Mouse (Mus musculus) neural tube, embryonic 11.5 days (tissue): ENCODE data around the gene Ripor2. TPM values are rescaled to one million over a fixed set of nuclear protein-coding genes. Genes with fewer than 3 reads are reported as not detected.
A peak's percentile ranks its signal among the peaks of the same experiment; 100 is the strongest.

ENCODE experiments used
- ATAC-seq: fragments of 200-750 bp; cut with Nextera tagmentation; 2 replicates; pipeline ENCODE4 v1.8.0; 2017; ENCODE audit warnings: moderate number of reproducible peaks, mild to moderate bottlenecking, moderate TSS enrichment, moderate library complexity; ENCODE audit not compliant: insufficient read depth, low FRiP score, low TSS enrichment
- DNase-seq: peaks from one replicate; pipeline ENCODE4 v3.0.0-alpha.2; 2015; ENCODE audit warnings: low spot score
- H3K27ac ChIP-seq: fragments of 300-500 bp; sonication (generic); 2 replicates; pipeline ENCODE4 v1.5.1; 2014; ENCODE audit warnings: low read depth, mild to moderate bottlenecking, low read length
- H3K27me3 ChIP-seq: fragments of 300-500 bp; sonication (generic); 2 replicates; pipeline ENCODE4 v1.6.1; 2014; ENCODE audit warnings: mild to moderate bottlenecking, low read length, mixed read lengths; ENCODE audit not compliant: control insufficient read depth, insufficient read depth
- H3K36me3 ChIP-seq: fragments of 300-500 bp; sonication (generic); 2 replicates; pipeline ENCODE4 v1.6.1; 2014; ENCODE audit warnings: mild to moderate bottlenecking, low read length, moderate library complexity, mixed read lengths; ENCODE audit not compliant: control insufficient read depth, insufficient read depth
- H3K4me1 ChIP-seq: fragments of 300-500 bp; sonication (generic); 2 replicates; pipeline ENCODE4 v1.6.1; 2014; ENCODE audit warnings: low read length, mixed read lengths; ENCODE audit not compliant: control insufficient read depth, insufficient read depth
- H3K4me2 ChIP-seq: fragments of 300-500 bp; sonication (generic); 2 replicates; pipeline ENCODE4 v1.6.1; 2014; ENCODE audit warnings: low read depth, mild to moderate bottlenecking, moderate library complexity
- H3K4me3 ChIP-seq: fragments of 300-500 bp; sonication (generic); 2 replicates; pipeline ENCODE4 v1.5.1; 2014; ENCODE audit warnings: low read depth, low read length
- H3K9ac ChIP-seq: fragments of 300-500 bp; sonication (generic); 2 replicates; pipeline ENCODE4 v1.6.1; 2014; ENCODE audit warnings: mild to moderate bottlenecking, low read length
- H3K9me3 ChIP-seq: fragments of 300-500 bp; sonication (generic); 2 replicates; pipeline ENCODE4 v1.6.1; 2016; ENCODE audit warnings: low read length; ENCODE audit not compliant: control insufficient read depth
- WGBS: fragments of 180-500 bp; shearing (Covaris S2); extraction: QIAGEN DNeasy Blood & Tissue Kit; methylation state at CpG from one replicate; pipeline ENCODE4 v1.1.7; 2014; 5-methylcytosine and 5-hydroxymethylcytosine counted together
- polyA plus RNA-seq: library from polyadenylated mRNA; unstranded; fragments of >200 nt; fragmentation: Nextera tagmentation; extraction: Ambion mirVana; gene quantifications from 2 replicates; pipeline ENCODE4 v1.2.1, GENCODE M21; 2014

Gene Ripor2
- polyA plus RNA-seq, 1 experiment from 2014 or later, result 6.2 TPM

DNA sequence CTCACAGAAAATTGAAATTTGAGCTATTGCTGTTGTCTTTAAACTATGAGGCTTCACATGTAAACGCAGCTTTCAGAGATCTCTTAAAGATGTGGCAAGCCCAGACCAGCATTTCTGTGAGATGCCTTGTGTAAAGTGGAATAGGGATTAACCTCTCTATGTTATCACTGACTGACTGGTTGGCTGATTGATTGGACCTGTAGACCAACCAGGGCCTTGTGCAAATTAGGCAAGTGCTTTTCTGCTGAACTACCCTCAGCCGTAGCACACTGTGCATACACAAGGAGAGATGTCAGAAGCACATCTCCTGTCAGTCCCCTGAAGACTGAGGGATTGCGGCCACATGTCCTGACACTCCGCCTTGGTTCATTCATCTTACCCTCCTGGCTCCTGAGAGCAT lies 29.9 kb upstream of the Ripor2 start:
- DNase-seq (no peak), ATAC-seq (no peak)
- Histone ChIP-seq H3K36me3 (no peaks in the 10 kb centered on the region), H3K27me3 (no peaks in the 10 kb centered on the region), H3K27ac (no peak overlapping the region), H3K9me3 (no peaks in the 10 kb centered on the region), H3K4me2 (no peak overlapping the region), H3K4me1 (no peaks in the 10 kb centered on the region), H3K4me3 (no peak overlapping the region), H3K9ac (no peak overlapping the region)
- WGBS, result 64% methylated on average over 4 of the region's 4 CpGs

DNA sequence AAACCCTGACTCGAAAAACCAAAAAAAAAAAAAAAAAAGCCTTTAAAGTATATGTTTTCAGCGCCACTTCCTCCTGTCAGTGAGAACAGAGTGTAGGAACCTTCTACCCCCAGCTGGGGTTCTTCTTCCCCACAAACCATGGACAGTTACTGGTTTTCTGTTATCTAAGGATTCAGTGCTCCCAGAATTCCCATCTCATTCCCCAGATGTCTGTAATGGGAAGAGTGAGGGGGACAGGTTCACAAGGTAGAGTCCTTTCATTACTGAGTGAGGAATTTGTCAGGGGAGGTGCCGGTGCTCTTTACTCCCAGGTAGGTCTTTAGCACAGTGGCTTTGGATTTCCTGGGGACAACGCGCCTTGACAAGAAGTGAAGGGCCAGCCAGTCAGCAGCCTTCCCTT lies 20.6 kb upstream of the Ripor2 start:
- H3K4me2 ChIP-seq, result no peak overlapping the region
- no peaks in the 10 kb centered on the region for H3K4me1 ChIP-seq
- no peaks in the 10 kb centered on the region for H3K27me3 ChIP-seq
- DNase-seq (no peak), ATAC-seq (no peak)
- H3K9me3 ChIP-seq, result no peaks in the 10 kb centered on the region
- no peak overlapping the region for H3K27ac ChIP-seq
- H3K4me3 ChIP-seq, result no peak overlapping the region
- H3K9ac ChIP-seq, result no peak overlapping the region
- 87% methylated on average over 5 of the region's 5 CpGs for WGBS
- H3K36me3 ChIP-seq, result no peaks in the 10 kb centered on the region

DNA sequence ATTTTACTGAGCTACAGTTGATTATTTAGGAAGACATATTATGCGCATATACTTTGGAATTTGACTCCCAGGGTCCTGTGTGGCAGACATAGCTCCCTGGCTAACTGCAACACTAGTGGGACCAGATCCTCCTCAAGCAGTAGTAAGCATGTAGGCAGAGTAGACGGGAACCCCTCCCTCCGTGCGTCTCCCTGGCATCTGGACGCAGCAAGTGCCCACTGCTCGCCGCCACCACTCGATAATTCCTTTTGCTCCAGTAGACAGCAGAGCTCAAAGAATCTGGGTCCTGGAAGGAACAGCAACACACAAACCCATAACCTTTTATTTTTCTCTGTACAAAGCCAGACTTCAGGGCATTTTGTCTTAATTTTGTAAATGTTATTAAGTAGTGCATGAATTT lies 17.3 kb upstream of the Ripor2 start:
- ATAC-seq (no peak), DNase-seq (no peak)
- Histone ChIP-seq H3K27me3 (no peaks in the 10 kb centered on the region), H3K4me2 (no peak overlapping the region), H3K4me1 (no peaks in the 10 kb centered on the region), H3K9ac (no peak overlapping the region), H3K4me3 (no peak overlapping the region), H3K36me3 (no peaks in the 10 kb centered on the region), H3K9me3 (no peaks in the 10 kb centered on the region), H3K27ac (no peak overlapping the region)
- 88% methylated on average over 8 of the region's 8 CpGs for WGBS

DNA sequence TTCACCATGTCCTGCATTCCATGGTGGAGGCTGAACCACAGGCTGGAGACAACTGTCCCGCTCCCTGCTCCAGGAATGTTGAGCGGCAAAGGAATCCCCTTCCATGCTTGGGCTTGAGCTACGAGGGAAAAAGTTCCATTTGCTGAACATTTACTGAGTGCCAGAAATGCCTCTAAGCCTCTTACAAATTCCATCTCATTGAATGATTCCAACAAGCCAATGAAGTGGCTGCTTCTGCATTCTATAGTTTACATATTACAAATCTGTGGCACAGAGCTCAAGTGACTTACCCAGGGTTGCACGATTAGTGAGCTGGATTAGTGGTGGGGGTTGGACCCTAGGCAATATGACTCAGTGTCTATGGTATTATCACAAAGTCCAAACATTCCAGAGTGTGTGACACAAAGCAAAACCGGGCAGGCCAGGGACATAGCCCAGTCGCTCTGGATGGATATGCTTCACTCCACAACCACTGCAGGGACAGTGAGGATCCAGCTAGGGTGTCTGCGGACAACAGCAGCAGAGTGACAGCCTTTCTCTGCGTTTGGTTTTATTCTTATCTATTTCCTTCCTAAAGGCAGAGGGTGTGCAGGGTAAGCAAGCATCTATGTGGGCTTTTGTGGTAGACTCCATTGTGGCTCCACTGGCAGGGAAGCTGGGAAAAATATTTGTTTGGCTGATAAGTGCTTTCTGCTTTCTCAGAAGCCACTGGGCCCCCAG lies 16.6 kb upstream of the Ripor2 start:
- no peak for ATAC-seq
- Histone ChIP-seq H3K36me3 (no peaks in the 10 kb centered on the region), H3K9ac (no peak overlapping the region), H3K4me1 (no peaks in the 10 kb centered on the region), H3K27ac (peak overlapping the region; percentile 42; the same call in 1 of the 2 replicates), H3K9me3 (no peaks in the 10 kb centered on the region), H3K4me2 (no peak overlapping the region), H3K4me3 (no peak overlapping the region), H3K27me3 (no peaks in the 10 kb centered on the region)
- 76% methylated on average over 8 of the region's 8 CpGs for WGBS
- no peak for DNase-seq

DNA sequence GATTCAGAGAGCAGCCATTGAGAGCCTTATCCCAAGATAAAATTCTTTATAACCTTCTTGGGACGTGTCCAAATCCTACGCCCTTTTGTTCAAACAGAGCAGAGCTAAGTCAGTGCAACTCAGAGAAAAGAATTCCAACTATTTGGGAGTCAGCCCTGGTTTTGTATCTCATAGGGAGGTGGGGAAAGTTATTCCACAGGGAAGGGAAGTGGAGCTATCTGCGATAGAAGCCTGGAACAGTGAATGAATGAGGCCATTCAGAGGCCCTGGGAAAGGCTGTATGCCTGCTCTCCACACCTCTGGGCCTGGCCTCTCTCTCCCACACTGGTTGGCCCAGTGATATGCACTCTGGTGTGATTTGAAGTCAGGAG lies 16.1 kb upstream of the Ripor2 start:
- 42% methylated on average over 3 of the region's 3 CpGs for WGBS
- Histone ChIP-seq H3K4me3 (no peak overlapping the region), H3K4me1 (no peaks in the 10 kb centered on the region), H3K27me3 (no peaks in the 10 kb centered on the region), H3K9ac (no peak overlapping the region), H3K4me2 (no peak overlapping the region), H3K27ac (0 out of 2 replicates have a peak overlapping the region, but pooled peaks have one; percentile 42), H3K36me3 (no peaks in the 10 kb centered on the region), H3K9me3 (no peaks in the 10 kb centered on the region)
- no peak for DNase-seq
- ATAC-seq, result no peak

DNA sequence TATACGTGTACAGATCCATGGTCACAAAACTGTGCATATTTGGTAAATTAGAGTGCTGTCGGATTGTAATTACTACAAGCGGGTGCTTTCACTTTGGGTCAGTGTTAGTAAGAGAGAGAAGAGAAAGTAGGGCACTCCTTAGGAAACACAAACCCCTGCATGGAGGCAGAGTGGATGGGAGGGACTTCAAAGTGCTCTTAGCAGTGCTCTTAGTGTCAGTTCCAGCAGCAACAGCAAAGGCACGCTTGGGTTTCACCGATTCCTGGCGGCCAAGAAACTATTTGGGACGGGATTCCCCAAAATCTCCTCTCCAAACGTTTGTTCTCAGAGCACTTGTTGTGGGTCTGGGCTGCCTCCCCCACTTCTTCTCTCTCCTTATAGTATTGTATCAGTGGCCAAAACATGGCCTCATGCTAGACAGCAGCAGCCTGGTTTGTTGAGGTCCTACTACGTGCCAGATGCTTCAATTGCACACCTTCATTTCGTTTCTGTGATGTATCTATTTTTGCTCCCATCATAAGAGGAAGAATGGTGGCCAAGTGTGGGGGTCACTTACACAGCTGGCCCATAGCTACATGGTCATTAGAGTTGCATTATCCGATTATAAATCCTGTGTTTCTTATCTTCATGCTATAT lies 14.7 kb upstream of the Ripor2 start:
- WGBS, result 86% methylated on average over 11 of the region's 11 CpGs
- Histone ChIP-seq H3K4me3 (no peak overlapping the region), H3K27me3 (no peaks in the 10 kb centered on the region), H3K27ac (no peak overlapping the region), H3K9ac (no peak overlapping the region), H3K4me2 (no peak overlapping the region), H3K36me3 (no peaks in the 10 kb centered on the region), H3K9me3 (no peaks in the 10 kb centered on the region), H3K4me1 (no peaks in the 10 kb centered on the region)
- ATAC-seq (no peak), DNase-seq (no peak)

DNA sequence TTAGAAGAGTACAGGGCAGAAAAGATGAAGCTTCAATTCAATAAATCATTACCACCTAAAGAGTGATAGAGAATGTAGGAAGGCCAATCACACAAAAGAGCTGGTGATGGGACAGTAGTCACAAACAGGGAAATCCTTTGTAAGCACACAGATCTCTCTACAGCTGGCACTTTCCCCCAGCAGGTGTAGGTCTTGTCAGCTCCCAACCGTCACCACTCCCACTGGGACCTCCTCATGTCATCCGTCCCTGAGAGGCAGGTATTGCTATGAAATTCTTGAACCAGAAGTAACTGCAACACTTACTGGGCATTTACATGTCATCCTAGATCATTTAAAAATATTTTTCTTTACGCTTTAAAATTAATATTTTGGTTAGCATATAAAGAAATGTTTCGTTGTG lies 12.9 kb upstream of the Ripor2 start:
- H3K27ac ChIP-seq, result no peak overlapping the region
- H3K27me3 ChIP-seq, result no peaks in the 10 kb centered on the region
- H3K4me2 ChIP-seq, result no peak overlapping the region
- H3K36me3 ChIP-seq, result no peaks in the 10 kb centered on the region
- H3K4me1 ChIP-seq, result no peaks in the 10 kb centered on the region
- H3K4me3 ChIP-seq, result no peak overlapping the region
- no peak overlapping the region for H3K9ac ChIP-seq
- ATAC-seq (no peak), DNase-seq (no peak)
- H3K9me3 ChIP-seq, result no peaks in the 10 kb centered on the region
- 87% methylated on average over 4 of the region's 4 CpGs for WGBS

DNA sequence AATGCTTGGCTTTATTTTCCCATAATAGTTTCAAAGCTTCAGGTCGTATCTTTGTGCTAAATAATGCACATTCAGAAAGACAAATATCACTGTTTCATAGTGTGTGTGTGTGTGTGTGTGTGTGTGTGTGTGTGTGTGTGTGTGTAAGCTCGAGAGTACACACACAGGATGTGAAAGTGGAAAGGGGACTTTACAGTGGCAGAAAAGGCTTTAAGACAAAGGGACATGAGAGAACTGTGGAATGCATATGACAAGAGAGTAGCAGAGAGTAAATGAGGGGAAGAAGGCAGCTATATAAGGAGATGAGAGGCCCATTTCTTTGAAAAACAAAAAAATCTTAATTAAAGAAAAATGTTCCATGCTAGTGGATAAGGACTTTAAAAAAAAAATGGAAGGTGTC lies 11.3 kb upstream of the Ripor2 start:
- Histone ChIP-seq H3K27ac (no peak overlapping the region), H3K27me3 (no peaks in the 10 kb centered on the region), H3K4me2 (no peak overlapping the region), H3K9me3 (no peaks in the 10 kb centered on the region), H3K4me1 (no peaks in the 10 kb centered on the region), H3K4me3 (no peak overlapping the region), H3K36me3 (no peaks in the 10 kb centered on the region), H3K9ac (no peak overlapping the region)
- ATAC-seq, result no peak
- no peak for DNase-seq
- 58% methylated on average over 2 of the region's 2 CpGs for WGBS

DNA sequence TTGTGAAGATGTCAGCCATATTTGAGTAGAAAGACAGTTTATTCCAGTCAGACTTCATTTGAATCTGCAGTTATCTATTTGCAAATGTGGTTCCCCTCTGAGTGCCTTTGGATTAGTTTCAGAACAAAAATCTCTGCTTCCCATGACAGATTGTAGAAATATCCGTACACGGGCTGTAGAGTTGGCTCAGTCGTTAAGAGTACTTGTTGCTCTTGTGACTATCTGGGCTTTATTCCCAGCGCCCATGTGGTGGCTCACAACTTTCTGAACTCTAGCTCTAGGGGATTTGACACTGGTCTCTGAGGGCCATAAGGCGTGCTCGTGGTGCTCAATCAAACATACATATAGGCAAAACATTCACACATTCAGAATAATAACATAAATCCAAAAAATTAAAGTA lies 10.1 kb upstream of the Ripor2 start:
- ATAC-seq (no peak), DNase-seq (no peak)
- Histone ChIP-seq H3K4me3 (no peak overlapping the region), H3K4me1 (peaks cover 8% of the 10 kb centered on the region), H3K4me2 (no peak overlapping the region), H3K9ac (no peak overlapping the region), H3K27me3 (no peaks in the 10 kb centered on the region), H3K36me3 (no peaks in the 10 kb centered on the region), H3K9me3 (no peaks in the 10 kb centered on the region), H3K27ac (no peak overlapping the region)
- WGBS, result 92% methylated on average over 6 of the region's 6 CpGs
